Mouse (Mus musculus): Measurements from ENCODE around the gene Elf5. TPM values are rescaled to one million over a fixed set of nuclear protein-coding genes. Genes with fewer than 3 reads are reported as not detected.

Elf5 gene
- polyA plus RNA-seq, 1 experiment from 2014 or later = 1.5 TPM

DNA sequence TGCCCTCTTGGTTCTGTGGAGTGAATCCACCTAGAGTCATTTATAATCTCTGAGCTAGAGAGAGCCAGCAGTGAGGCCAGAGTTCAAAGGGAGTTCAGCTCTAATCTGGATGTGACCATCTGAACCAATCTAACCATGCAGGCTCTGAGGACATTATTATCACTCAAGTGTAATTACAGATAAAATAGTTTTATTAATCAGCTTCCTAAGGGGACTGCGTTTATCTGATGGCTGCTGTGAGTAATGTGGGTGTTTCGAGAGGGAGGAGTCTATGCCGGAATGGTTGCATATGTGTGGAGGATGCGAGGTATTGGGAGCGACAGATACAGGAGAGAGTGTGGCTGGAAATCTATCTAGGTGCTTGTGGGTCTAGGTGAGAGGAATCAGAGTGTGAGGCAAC lies 1.9 kb downstream of the Elf5 start:
- no peaks in the 10 kb centered on the region for H3K4me1 ChIP-seq
- ATAC-seq (replicated peaks; ENCODE audit: low FRiP score) = peak; percentile 55
- no peaks in the 10 kb centered on the region for H3K27me3 ChIP-seq
- no peak overlapping the region for H3K9ac ChIP-seq
- 68% methylated on average over 5 of the region's 5 CpGs for WGBS
- no peak overlapping the region for H3K27ac ChIP-seq
- no peaks in the 10 kb centered on the region for H3K9me3 ChIP-seq (replicated peaks)
- H3K4me2 ChIP-seq = no peak overlapping the region
- no peaks in the 10 kb centered on the region for H3K36me3 ChIP-seq
- H3K4me3 ChIP-seq (replicated peaks) = no peak overlapping the region

DNA sequence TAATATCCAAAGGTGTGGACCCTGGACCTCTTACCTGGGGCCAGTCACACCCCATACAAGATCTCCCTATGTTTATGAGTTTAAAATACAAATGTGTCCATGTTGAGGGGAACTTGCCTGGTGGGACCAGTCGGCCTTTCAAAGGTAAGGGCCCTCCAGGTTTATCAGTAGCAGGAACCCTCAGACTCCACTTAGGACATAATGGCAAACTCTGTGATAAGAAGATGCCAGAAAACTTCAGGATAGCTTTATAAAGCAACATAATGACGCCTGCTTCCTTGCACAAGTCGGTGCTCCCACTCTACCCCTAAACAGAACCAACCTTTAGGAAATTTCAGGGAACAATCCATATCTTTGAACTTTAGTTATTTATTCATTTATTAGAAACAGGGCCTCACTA lies 4.3 kb downstream of the Elf5 start:
- no peaks in the 10 kb centered on the region for H3K27me3 ChIP-seq
- peaks cover 3% of the 10 kb centered on the region for H3K4me1 ChIP-seq
- H3K4me3 ChIP-seq (replicated peaks) = no peak overlapping the region
- no peak overlapping the region for H3K4me2 ChIP-seq
- no peak overlapping the region for H3K9ac ChIP-seq
- H3K27ac ChIP-seq = no peak overlapping the region
- ATAC-seq (replicated peaks; ENCODE audit: low FRiP score) = no peak
- WGBS = 86% methylated on average over 3 of the region's 3 CpGs
- H3K36me3 ChIP-seq = no peaks in the 10 kb centered on the region
- H3K9me3 ChIP-seq (replicated peaks) = no peaks in the 10 kb centered on the region

DNA sequence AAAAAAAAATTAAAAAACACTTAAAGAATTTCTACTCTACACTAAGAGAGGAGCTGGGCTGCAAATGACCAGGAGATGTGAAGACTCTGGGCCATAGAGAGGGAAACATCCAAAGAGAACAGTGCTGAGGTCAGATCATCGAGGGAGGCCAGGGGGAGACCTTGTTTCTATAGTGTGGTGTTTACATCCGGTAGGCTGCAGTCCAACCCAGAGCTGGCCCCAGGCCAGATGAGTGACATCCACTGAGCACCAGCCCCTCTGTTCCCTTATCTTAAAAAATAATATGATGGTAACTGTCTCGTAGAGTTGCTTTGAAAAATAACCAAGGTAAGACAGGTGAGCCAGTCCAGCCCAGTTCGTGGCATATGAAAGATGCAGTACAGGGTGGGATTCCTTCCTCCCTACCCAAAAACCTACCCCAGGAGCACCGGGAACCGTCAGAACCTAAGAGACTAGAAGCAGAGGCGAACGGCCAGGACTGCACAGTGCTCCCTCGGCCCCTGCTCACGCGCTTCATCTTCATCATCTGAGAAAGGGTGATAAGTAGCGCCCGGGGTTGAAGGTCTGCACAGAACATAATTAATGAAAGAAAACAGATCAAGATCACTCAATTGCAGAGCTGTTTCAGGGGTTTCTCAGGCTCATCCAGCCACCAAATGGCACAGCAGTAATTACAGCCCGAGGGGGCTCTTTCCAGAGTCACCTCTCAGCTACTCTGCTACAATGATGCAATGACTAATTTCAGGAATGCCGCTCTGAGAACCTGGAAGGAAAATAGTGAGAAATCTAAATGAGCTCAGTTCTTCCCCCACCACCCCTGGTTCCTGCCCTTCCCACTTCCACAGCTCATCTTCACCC lies 9.4 kb downstream of the Elf5 start:
- 43% methylated on average over 15 of the region's 15 CpGs for WGBS
- no peaks in the 10 kb centered on the region for H3K36me3 ChIP-seq
- peaks cover 15% of the 10 kb centered on the region for H3K4me1 ChIP-seq
- no peak overlapping the region for H3K4me2 ChIP-seq
- ATAC-seq (replicated peaks; ENCODE audit: low FRiP score) = 0 out of 2 replicates have a peak, but pooled peaks have one; percentile 9
- H3K4me3 ChIP-seq (replicated peaks) = no peak overlapping the region
- H3K9me3 ChIP-seq (replicated peaks) = no peaks in the 10 kb centered on the region
- no peaks in the 10 kb centered on the region for H3K27me3 ChIP-seq
- 0 out of 2 replicates have a peak overlapping the region, but pooled peaks have one; percentile 2 for H3K27ac ChIP-seq
- H3K9ac ChIP-seq = no peak overlapping the region

DNA sequence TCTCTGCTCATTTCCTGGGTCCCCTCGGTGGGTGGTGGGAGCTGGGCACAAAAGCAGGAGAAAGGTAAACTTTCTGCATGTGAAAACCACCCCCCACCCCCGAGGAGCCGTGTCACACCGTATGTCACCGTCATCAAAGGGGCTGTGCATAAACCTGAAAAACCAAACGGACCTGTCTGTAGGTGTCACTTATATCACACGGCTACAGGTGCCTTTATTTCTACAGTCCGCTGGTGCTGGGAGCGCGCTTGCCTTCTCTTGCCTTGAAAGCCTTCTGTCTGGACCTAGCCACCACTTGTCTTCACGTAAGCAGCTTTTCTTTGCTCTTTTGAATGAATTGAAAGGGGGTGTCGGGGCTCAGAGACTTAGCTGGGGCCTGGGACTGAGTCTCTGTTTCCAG lies 12.4 kb downstream of the Elf5 start:
- Histone ChIP-seq H3K9ac (no peak overlapping the region), H3K4me2 (peak overlapping the region; percentile 34), H3K36me3 (no peaks in the 10 kb centered on the region), H3K27me3 (no peaks in the 10 kb centered on the region), H3K4me1 (peaks cover 15% of the 10 kb centered on the region), H3K4me3 (replicated peaks) (no peak overlapping the region; the same call in 1 of the 2 replicates), H3K9me3 (replicated peaks) (no peaks in the 10 kb centered on the region), H3K27ac (0 out of 2 replicates have a peak overlapping the region, but pooled peaks have one; percentile 6)
- WGBS = 67% methylated on average over 12 of the region's 12 CpGs
- no peak for ATAC-seq (replicated peaks; ENCODE audit: low FRiP score)

DNA sequence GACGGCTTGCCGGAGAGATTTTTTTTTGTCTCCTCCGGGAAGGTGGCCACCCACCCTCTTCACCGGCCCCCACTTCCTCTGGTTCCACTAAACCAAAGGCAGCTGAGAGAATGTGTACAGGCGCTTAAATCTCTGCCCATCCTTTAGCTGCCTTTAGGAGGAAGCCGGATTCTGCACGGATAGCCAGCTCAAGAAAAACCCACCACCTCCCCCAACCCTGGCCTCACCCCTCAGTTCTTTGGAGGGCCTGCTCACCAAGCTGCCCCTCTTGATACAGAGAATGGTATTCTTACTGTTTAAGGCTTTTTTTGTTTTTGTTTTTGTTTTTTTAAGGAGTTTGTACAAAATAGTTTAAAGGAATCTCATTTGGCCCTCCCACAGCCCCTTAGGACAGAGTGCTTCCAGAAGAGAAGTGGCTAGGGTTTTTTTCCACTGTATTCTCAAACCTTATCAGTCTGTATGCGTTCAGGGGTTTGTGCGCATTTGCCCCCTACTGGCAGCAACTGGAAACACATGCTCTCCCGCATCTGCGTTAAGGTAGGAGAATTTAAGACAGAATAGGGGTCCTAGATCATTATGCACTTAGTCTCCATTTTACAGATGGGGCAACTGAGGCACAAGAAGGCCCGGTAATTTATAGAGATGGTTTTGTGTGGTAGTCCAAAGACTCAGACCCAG lies 13.0 kb downstream of the Elf5 start:
- ATAC-seq (replicated peaks; ENCODE audit: low FRiP score) = peak; percentile 55; the same call in 1 of the 2 replicates
- Histone ChIP-seq H3K4me2 (peak overlapping the region; percentile 34), H3K9ac (no peak overlapping the region), H3K36me3 (no peaks in the 10 kb centered on the region), H3K9me3 (replicated peaks) (no peaks in the 10 kb centered on the region), H3K27me3 (no peaks in the 10 kb centered on the region), H3K27ac (0 out of 2 replicates have a peak overlapping the region, but pooled peaks have one; percentile 6), H3K4me1 (peaks cover 15% of the 10 kb centered on the region), H3K4me3 (replicated peaks) (no peak overlapping the region; the same call in 1 of the 2 replicates)
- 29% methylated on average over 12 of the region's 12 CpGs for WGBS

DNA sequence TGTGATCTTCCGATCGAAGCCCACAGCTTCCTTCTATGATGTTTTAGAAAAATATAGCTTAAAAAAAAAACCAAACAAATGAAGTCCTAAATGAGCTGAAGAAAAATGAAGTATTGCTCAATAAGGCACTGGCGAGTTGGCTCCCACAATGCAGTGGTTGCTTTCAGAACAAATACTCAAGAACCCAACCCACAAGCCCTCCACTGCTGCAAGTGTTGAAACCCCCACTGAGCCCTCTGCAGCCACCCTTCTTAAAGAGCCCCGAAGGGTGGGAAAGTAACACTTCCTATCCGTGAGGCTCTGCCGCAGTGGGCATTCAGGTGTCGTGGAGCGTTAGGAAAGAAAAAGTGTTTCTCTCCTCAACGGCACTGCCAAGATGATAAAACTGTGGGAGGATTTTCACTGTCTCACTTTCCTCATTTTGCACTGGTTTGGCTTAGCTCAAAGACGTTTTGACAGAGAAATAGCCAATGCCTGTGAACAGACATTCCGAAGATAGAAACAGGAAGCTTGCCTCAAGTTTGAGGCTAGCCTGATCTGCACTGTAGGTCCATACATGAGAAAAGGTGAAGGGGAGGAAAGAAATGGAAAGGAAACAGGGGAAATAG lies 14.1 kb downstream of the Elf5 start:
- ATAC-seq (replicated peaks; ENCODE audit: low FRiP score) = no peak
- H3K36me3 ChIP-seq = no peaks in the 10 kb centered on the region
- H3K27me3 ChIP-seq = no peaks in the 10 kb centered on the region
- no peaks in the 10 kb centered on the region for H3K9me3 ChIP-seq (replicated peaks)
- no peak overlapping the region for H3K9ac ChIP-seq
- WGBS = 68% methylated on average over 11 of the region's 11 CpGs
- H3K4me2 ChIP-seq = no peak overlapping the region
- no peak overlapping the region for H3K4me3 ChIP-seq (replicated peaks)
- no peak overlapping the region for H3K27ac ChIP-seq
- H3K4me1 ChIP-seq = peaks cover 15% of the 10 kb centered on the region

DNA sequence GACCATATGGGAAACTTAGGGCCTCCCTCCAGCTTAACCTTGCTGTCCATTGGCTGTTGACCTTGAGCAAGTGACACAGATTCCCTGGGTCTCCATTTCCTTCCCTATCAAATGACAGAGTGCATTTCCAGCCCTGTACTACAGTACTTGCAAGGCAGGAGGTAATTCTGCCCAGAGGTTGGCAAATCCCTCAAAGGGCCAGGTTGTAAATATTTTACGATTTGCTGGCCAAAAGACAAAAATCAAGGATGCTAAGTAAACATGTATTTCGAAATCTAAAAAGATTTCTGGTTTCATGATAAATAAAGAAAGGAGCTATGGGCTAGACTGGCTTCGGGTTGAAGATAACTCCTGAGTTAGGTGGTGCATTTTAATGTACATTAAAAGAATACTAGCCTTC lies 16.9 kb downstream of the Elf5 start:
- Histone ChIP-seq H3K27ac (no peak overlapping the region), H3K27me3 (no peaks in the 10 kb centered on the region), H3K36me3 (no peaks in the 10 kb centered on the region), H3K4me2 (no peak overlapping the region), H3K9me3 (replicated peaks) (no peaks in the 10 kb centered on the region), H3K4me3 (replicated peaks) (no peak overlapping the region), H3K9ac (no peak overlapping the region), H3K4me1 (peaks cover 8% of the 10 kb centered on the region; the same call in 1 of the 2 replicates)
- 70% methylated on average over 3 of the region's 3 CpGs for WGBS
- no peak for ATAC-seq (replicated peaks; ENCODE audit: low FRiP score)

DNA sequence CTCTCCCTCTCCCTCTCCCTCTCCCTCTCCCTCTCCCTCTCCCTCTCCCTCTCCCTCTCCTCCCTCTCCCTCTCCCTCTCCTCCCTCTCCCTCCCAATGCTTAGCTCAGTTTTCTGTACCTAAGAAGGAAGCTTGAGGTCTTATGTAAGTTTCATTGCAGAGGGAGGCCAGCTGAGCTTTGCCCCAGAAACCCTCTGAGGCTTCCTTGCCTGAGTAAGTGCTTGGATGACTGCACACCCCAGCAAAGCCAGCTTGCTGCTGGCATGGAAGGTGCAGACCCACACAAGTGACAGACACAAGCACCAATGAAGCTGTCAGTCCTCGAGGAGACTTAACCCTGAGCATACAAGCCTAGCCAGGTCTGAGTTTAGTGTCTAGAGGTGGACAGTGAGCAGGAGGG lies 19.2 kb downstream of the Elf5 start:
- H3K4me2 ChIP-seq = no peak overlapping the region
- H3K27me3 ChIP-seq = no peaks in the 10 kb centered on the region
- ATAC-seq (replicated peaks; ENCODE audit: low FRiP score) = 0 out of 2 replicates have a peak, but pooled peaks have one; percentile 20
- WGBS = 37% methylated on average over 1 of the region's 1 CpGs
- peaks cover 9% of the 10 kb centered on the region; the same call in 1 of the 2 replicates for H3K4me1 ChIP-seq
- no peak overlapping the region for H3K9ac ChIP-seq
- no peak overlapping the region for H3K4me3 ChIP-seq (replicated peaks)
- H3K27ac ChIP-seq = no peak overlapping the region
- H3K9me3 ChIP-seq (replicated peaks) = no peaks in the 10 kb centered on the region
- H3K36me3 ChIP-seq = no peaks in the 10 kb centered on the region

DNA sequence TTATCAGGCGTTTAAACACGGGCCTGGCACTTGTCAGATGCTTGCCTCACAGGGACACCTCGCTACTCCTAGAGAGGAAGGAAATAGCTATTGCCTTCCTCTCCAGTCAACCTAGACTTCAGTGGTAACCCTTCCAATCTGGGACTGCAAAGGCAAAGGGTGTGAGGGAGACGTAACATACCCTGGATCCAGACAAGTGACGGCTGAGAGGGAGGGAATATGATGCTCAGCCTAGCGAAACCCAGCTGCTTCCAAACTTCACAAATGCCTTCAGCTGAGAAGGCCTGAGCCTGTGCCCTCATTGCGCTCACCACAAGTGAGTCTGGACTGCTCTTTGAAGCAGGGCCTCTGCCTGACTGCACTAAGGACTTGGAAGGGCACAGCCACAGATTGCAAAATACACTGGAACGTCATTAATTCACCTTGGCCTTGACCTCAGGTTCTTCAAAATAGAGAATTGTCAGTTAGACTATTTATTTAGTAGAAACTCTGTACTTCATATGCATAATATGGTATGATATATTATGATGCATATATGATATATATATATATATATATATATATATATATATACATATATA lies 21.3 kb downstream of the Elf5 start:
- WGBS = 52% methylated on average over 8 of the region's 8 CpGs
- no peak for ATAC-seq (replicated peaks; ENCODE audit: low FRiP score)
- H3K27ac ChIP-seq = no peak overlapping the region

DNA sequence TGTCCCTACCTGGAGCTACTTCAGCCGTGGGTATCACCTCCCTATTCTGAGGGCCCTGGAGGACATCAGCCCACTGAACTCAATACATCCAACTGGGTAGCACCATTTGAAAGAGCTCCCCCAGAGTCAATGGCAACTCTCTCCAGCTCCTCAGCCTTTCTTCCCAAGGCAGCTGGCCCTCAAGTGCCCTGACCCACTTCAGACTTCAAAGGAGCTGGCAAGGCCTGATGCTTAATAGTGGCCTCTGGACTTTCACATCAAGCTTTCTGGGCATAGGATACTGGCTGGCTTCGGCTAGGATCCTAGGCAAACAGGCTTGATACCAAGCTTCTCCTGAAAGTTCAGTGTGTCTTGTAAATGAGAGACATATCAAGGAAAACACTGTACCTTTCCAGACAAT lies 23.6 kb downstream of the Elf5 start:
- Histone ChIP-seq H3K27ac (0 out of 2 replicates have a peak overlapping the region, but pooled peaks have one; percentile 84), H3K4me2 (no peak overlapping the region), H3K4me3 (replicated peaks) (no peak overlapping the region), H3K27me3 (no peaks in the 10 kb centered on the region), H3K9ac (no peak overlapping the region), H3K4me1 (peaks cover 34% of the 10 kb centered on the region), H3K36me3 (no peaks in the 10 kb centered on the region), H3K9me3 (replicated peaks) (no peaks in the 10 kb centered on the region)
- no peak for ATAC-seq (replicated peaks; ENCODE audit: low FRiP score)
- WGBS = 64% methylated on average over 2 of the region's 2 CpGs

More for the DNA sequence above, 21.3 kb downstream of the Elf5 start:
- Histone ChIP-seq H3K36me3 (no peaks in the 10 kb centered on the region), H3K9me3 (replicated peaks) (no peaks in the 10 kb centered on the region), H3K4me1 (peaks cover 30% of the 10 kb centered on the region), H3K27me3 (no peaks in the 10 kb centered on the region), H3K4me3 (replicated peaks) (no peak overlapping the region), H3K4me2 (no peak overlapping the region), H3K9ac (no peak overlapping the region)

DNA sequence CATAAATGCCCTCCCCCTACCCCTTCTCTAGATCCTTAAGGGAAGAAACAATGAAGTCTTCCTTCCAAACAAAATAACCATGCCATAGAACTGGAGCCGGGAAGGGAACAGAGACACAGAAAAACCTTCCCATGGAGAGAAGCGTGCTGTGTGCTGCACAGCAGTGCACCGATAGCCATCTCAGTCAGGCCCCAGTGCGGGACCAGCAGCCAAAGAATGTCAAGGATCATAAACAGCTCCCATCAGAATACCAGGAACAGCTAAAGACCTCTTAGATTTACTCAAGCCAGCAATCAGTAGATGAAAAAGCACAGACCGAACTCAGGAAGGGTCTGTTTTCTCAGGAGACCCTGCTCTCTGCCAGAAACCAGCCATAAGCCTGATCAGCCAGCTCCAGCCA lies 25.0 kb downstream of the Elf5 start:
- Histone ChIP-seq H3K27me3 (no peaks in the 10 kb centered on the region), H3K9me3 (replicated peaks) (no peaks in the 10 kb centered on the region), H3K9ac (no peak overlapping the region), H3K4me2 (no peak overlapping the region), H3K36me3 (no peaks in the 10 kb centered on the region), H3K27ac (peak overlapping the region; percentile 84), H3K4me3 (replicated peaks) (no peak overlapping the region), H3K4me1 (peaks cover 37% of the 10 kb centered on the region)
- WGBS = 16% methylated on average over 5 of the region's 5 CpGs
- ATAC-seq (replicated peaks; ENCODE audit: low FRiP score) = peak; percentile 79

All from kidney, embryonic 15.5 days (tissue).